Mouse (Mus musculus) ES-E14 (cell line): ENCODE measurements at regions not wholly inside any gene's neighbourhood (a gene's known extent, or its start where the extent isn't known, plus 50 kb on each side); places are given as distances from the start of the nearest gene placed in this dataset.

Experiments used
- DNase-seq: peaks from one replicate; pipeline ENCODE4 v3.0.0-alpha.2; 2013; ENCODE audit warnings: low read depth, low spot score
- H3K27ac ChIP-seq: 2 replicates; pipeline ENCODE4 v1.5.1; 2012; ENCODE audit warnings: low read depth, mild to moderate bottlenecking, low read length, moderate library complexity, mixed read lengths; ENCODE audit not compliant: poor library complexity, insufficient read depth, severe bottlenecking
- H3K36me3 ChIP-seq: 2 replicates; pipeline ENCODE4 v1.6.1; 2012; ENCODE audit warnings: mild to moderate bottlenecking, low read length, moderate library complexity, mixed read lengths; ENCODE audit not compliant: control insufficient read depth, poor library complexity, insufficient read depth, severe bottlenecking
- H3K4me1 ChIP-seq, 2 experiments: fragments of 150-350 bp in 1 of 2; sonication (generic) in 1 of 2; 2 replicates each; pipeline ENCODE4 v1.6.1; 2012; ENCODE audit warnings: low read length in 2 of 2, mild to moderate bottlenecking in 1 of 2, mixed read lengths in 1 of 2; ENCODE audit not compliant: control insufficient read depth in 2 of 2, insufficient read depth in 2 of 2, poor library complexity in 1 of 2
- H3K4me3 ChIP-seq, 2 experiments: fragments of 150-350 bp in 1 of 2; sonication (generic) in 1 of 2; 2 replicates each; pipeline ENCODE4 v1.5.1; 2012; ENCODE audit warnings: low read length in 2 of 2, low read depth in 1 of 2, mild to moderate bottlenecking in 1 of 2, mixed read lengths in 1 of 2; ENCODE audit not compliant: insufficient read depth in 1 of 2, poor library complexity in 1 of 2, severe bottlenecking in 1 of 2
- H3K9ac ChIP-seq: 2 replicates; pipeline ENCODE4 v1.6.1; 2012; ENCODE audit warnings: low read depth, mild to moderate bottlenecking, low read length, mixed read lengths; ENCODE audit not compliant: poor library complexity, insufficient read depth, severe bottlenecking
- H3K9me3 ChIP-seq: fragments of 150-350 bp; sonication (generic); 2 replicates; pipeline ENCODE4 v1.6.1; 2012; ENCODE audit warnings: low read depth, mild to moderate bottlenecking, low read length; ENCODE audit not compliant: control insufficient read depth, insufficient read depth
- CHD2 ChIP-seq: IDR thresholded peaks from 2 replicates; pipeline ENCODE4 v1.6.1; 2014; ENCODE audit warnings: mild to moderate bottlenecking, low read depth, low read length, inconsistent platforms
- HCFC1 ChIP-seq: IDR thresholded peaks from 2 replicates; pipeline ENCODE4 v1.6.1; 2012; ENCODE audit warnings: low read length, inconsistent platforms, borderline replicate concordance; ENCODE audit not compliant: insufficient read depth
- MAFK ChIP-seq: IDR thresholded peaks from 2 replicates; pipeline ENCODE4 v1.6.1; 2014; ENCODE audit warnings: mild to moderate bottlenecking, low read depth, low read length, inconsistent platforms; ENCODE audit not compliant: insufficient read depth
- ZC3H11A ChIP-seq: IDR thresholded peaks from 2 replicates; pipeline ENCODE4 v1.6.1; 2012; ENCODE audit warnings: low read depth, mild to moderate bottlenecking, inconsistent platforms, low read length, borderline replicate concordance
- ZNF384 ChIP-seq: IDR thresholded peaks from 2 replicates; pipeline ENCODE4 v1.6.1; 2012; ENCODE audit warnings: low read depth, low read length, inconsistent platforms
- in situ Hi-C, 2 experiments: fragments of 600-800 bp; cut with MboI; formaldehyde crosslinking; loops; one replicate each; pipeline ENCODE4 v1.15.1; 2025; ENCODE audit warnings: low sequenced_read_pairs in 2 of 2, inconsistent platforms in 1 of 2; ENCODE audit not compliant: unreplicated experiment in 2 of 2

GRCm38 (mm10) chr12:102073540-102073939 is 55.0 kb upstream of the Slc24a4 start:
- H3K36me3 ChIP-seq: no peaks in the 10 kb centered on the region
- no peak overlapping the region for H3K4me3 ChIP-seq
- no peak overlapping the region for H3K9ac ChIP-seq
- no peak overlapping the region for H3K27ac ChIP-seq
- in situ Hi-C loops: no loop called here
- H3K4me1 ChIP-seq: no peaks in the 10 kb centered on the region
- no peaks in the 10 kb centered on the region for H3K9me3 ChIP-seq
- TF ChIP-seq HCFC1: no peak
- no peak for DNase-seq

GRCm38 (mm10) chr12:102076298-102076697 is 52.2 kb upstream of the Slc24a4 start:
- H3K27ac ChIP-seq: no peak overlapping the region
- H3K36me3 ChIP-seq: no peaks in the 10 kb centered on the region
- TF ChIP-seq ZC3H11A (no peak), HCFC1 (no peak), ZNF384 (no peak), MAFK (no peak), CHD2 (no peak)
- no peaks in the 10 kb centered on the region for H3K4me1 ChIP-seq
- H3K9me3 ChIP-seq: no peaks in the 10 kb centered on the region
- DNase-seq: no peak
- no peak overlapping the region for H3K9ac ChIP-seq
- no peak overlapping the region for H3K4me3 ChIP-seq
- in situ Hi-C loops: no loop called here
